Mouse (Mus musculus) cortical plate, adult 2 months (tissue): ENCODE results near the gene Farp1.

Experiments used
- CTCF ChIP-seq: fragments of 200-500 bp; IDR thresholded peaks from 2 replicates; pipeline ENCODE4 v1.5.1; 2011; ENCODE audit warnings: mild to moderate bottlenecking, control low read depth, low read length; ENCODE audit not compliant: insufficient read depth; ENCODE audit errors: extremely low read depth
- POLR2A ChIP-seq: fragments of 200-500 bp; IDR thresholded peaks from 2 replicates; pipeline ENCODE4 v1.6.1; 2011; ENCODE audit warnings: mild to moderate bottlenecking, low read length, control low read depth; ENCODE audit not compliant: insufficient read depth; ENCODE audit errors: extremely low read depth

DNA sequence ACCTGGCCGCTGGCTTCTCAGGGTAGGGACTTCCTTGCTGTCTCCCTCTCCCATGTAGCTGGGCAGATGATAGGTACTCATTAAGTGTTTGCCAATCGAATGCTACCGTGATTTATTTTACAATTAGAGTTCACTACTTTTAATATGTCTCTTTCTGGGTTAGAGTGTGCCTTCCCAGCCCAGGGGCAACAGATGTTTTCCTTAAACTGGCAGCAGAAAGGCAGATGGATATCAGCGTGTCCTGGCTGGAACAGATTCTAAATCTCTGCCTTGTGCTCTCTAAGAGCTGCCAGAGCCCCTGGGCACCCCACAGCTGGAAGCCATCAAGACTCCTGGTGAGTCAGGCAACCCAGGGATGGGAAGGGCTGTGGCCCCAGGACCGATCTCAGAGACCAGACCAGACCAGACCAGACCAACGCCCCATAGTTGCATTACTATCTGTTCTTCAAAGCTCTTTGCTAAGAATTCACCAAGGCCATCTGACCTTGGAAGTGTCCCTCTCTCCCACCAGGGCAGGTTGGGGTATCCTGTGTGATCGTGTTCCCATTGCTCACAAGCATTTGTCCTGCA lies 69.8 kb downstream of the Farp1 start:
- TF ChIP-seq POLR2A (no peak), CTCF (no peak)
